Mouse (Mus musculus) cortical plate, adult 2 months (tissue): ENCODE results near the gene Marcks.

Experiments used
- CTCF ChIP-seq: fragments of 200-500 bp; IDR thresholded peaks from 2 replicates; pipeline ENCODE4 v1.5.1; 2011; ENCODE audit warnings: mild to moderate bottlenecking, control low read depth, low read length; ENCODE audit not compliant: insufficient read depth; ENCODE audit errors: extremely low read depth
- POLR2A ChIP-seq: fragments of 200-500 bp; IDR thresholded peaks from 2 replicates; pipeline ENCODE4 v1.6.1; 2011; ENCODE audit warnings: mild to moderate bottlenecking, low read length, control low read depth; ENCODE audit not compliant: insufficient read depth; ENCODE audit errors: extremely low read depth

GRCm38 (mm10) chr10:37140736-37141451 lies 2.2 kb upstream of the Marcks start:
- TF ChIP-seq POLR2A: peak; percentile 25; the same call in 1 of the 2 replicates
- TF ChIP-seq CTCF: no peak
